Mouse (Mus musculus) naive thymus-derived CD4-positive, alpha-beta T cell, adult 5 months (primary cell): Measurements from ENCODE around the gene 2610008E11Rik. TPM values are rescaled to one million over a fixed set of nuclear protein-coding genes. Genes with fewer than 3 reads are reported as not detected.

Source experiments
- polyA plus RNA-seq: library from polyadenylated mRNA; unstranded; fragments of 100-300 nt; shearing (Covaris generic); gene quantifications from one replicate; pipeline ENCODE4 v1.2.1, GENCODE M21; 2017

Gene 2610008E11Rik
- 15.9 TPM for polyA plus RNA-seq

DNA sequence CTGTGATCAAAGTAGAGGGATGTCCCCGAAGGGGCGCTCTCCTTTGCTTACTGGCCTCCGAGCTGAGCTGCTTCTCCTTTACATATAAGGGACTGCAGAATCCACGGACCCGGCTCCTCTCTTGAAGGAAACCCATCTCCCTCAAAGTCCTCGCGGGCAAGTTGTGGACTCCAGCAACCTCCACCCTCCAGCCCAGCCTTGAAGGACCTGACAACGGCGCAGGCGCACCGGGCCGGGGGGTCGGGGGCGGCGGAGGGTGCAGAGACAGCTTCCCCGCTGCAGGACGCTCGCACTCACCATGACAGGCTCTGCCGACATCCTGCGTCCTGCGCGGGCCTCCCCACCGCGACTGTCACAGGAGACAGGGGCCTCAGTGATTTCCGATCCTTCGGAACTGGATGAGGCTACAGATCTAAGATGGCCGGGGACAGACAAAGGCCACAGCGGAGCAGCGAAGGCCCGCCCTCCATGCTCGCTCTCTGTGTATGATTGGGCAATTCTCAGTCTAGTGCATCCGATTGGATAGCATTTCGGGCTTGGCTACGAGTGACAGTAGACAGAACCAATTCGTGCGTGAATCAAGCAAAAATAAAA is at the start of gene 2610008E11Rik:
2610008E11Rik (minus strand) TSS at position 440 of the 594 bp plus-strand sequence.

DNA sequence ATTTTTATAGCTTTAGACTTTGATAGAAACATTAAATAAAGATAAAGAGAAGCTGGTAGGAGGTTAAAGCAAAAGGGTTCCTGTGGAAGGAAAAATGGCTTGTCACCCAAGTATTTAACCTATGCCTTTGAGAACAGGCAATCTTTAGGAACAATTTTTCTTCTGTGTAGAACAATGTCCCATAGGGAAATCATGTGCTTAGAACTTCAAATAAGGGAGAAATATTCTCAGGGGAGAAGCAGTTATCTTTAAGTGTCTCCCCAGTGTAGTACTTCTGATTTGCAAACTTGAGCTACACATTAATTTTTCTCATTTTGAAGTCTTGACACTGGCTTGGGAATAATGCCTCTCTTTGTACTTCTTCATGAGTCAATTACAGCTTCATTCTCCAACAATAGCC is 69.0 kb downstream of the 2610008E11Rik start, which contains the start of gene Olfr57:
Olfr57 (plus strand) TSS at position 301 of the 400 bp plus-strand sequence.

Other genes starting within 250 kb of the 2610008E11Rik start
- not detected for gene Olfr1356, start 245.4 kb downstream of the 2610008E11Rik start, polyA plus RNA-seq
- not detected for gene Olfr1355, start 222.1 kb downstream of the 2610008E11Rik start, polyA plus RNA-seq
- gene Olfr1354, start 184.4 kb downstream of the 2610008E11Rik start, polyA plus RNA-seq: not detected
- not detected for gene Olfr8, start 147.0 kb downstream of the 2610008E11Rik start, polyA plus RNA-seq
- not detected for gene Olfr1353, start 134.3 kb downstream of the 2610008E11Rik start, polyA plus RNA-seq
- gene Olfr1352, start 116.5 kb downstream of the 2610008E11Rik start, polyA plus RNA-seq: not detected
- not detected for gene Olfr1351, start 85.1 kb downstream of the 2610008E11Rik start, polyA plus RNA-seq
- not detected for gene Olfr57, start 68.9 kb downstream of the 2610008E11Rik start, polyA plus RNA-seq
- not detected for gene Vmn2r80, start 51.2 kb upstream of the 2610008E11Rik start, polyA plus RNA-seq
- not detected for gene Vmn2r81, start 150.1 kb upstream of the 2610008E11Rik start, polyA plus RNA-seq